Mouse (Mus musculus) lung, embryonic 14.5 days (tissue): ENCODE measurements around the gene Gm5108. TPM values are rescaled to one million over a fixed set of nuclear protein-coding genes. Genes with fewer than 3 reads are reported as not detected.

Experiments used
- ATAC-seq: fragments of 200-750 bp; cut with Nextera tagmentation; 2 replicates; pipeline ENCODE4 v1.8.0; 2017; ENCODE audit warnings: mild to moderate bottlenecking, moderate TSS enrichment, moderate library complexity; ENCODE audit not compliant: insufficient read depth
- DNase-seq: peaks from one replicate; pipeline ENCODE4 v3.0.0-alpha.2; 2015
- H3K27ac ChIP-seq: fragments of 300-500 bp; sonication (generic); 2 replicates; pipeline ENCODE4 v1.5.1; 2014; ENCODE audit warnings: low read depth, mild to moderate bottlenecking, moderate library complexity
- H3K27me3 ChIP-seq: fragments of 300-500 bp; sonication (generic); 2 replicates; pipeline ENCODE4 v1.6.1; 2014; ENCODE audit warnings: low read length, control low read depth; ENCODE audit not compliant: insufficient read depth
- H3K36me3 ChIP-seq: fragments of 300-500 bp; sonication (generic); 2 replicates; pipeline ENCODE4 v1.6.1; 2014; ENCODE audit warnings: control low read depth; ENCODE audit not compliant: insufficient read depth
- H3K4me1 ChIP-seq: fragments of 300-500 bp; sonication (generic); 2 replicates; pipeline ENCODE4 v1.6.1; 2014; ENCODE audit warnings: antibody characterized with exemption, control low read depth; ENCODE audit not compliant: insufficient read depth
- H3K4me2 ChIP-seq: fragments of 300-500 bp; sonication (generic); 2 replicates; pipeline ENCODE4 v1.6.1; 2014; ENCODE audit warnings: mild to moderate bottlenecking
- H3K4me3 ChIP-seq: fragments of 300-500 bp; sonication (generic); 2 replicates; pipeline ENCODE4 v1.5.1; 2014; ENCODE audit warnings: low read depth, low read length
- H3K9ac ChIP-seq: fragments of 300-500 bp; sonication (generic); 2 replicates; pipeline ENCODE4 v1.6.1; 2014
- H3K9me3 ChIP-seq: fragments of 300-500 bp; sonication (generic); 2 replicates; pipeline ENCODE4 v1.6.1; 2016; ENCODE audit warnings: low read depth, low read length, control low read depth
- CTCF ChIP-seq: IDR thresholded peaks from 2 replicates; pipeline ENCODE4 v1.5.1; 2016; ENCODE audit warnings: antibody characterized with exemption, low read depth
- WGBS: fragments of 180-500 bp; shearing (Covaris S2); extraction: QIAGEN DNeasy Blood & Tissue Kit; methylation state at CpG from one replicate; pipeline ENCODE4 v1.1.7; 2014; 5-methylcytosine and 5-hydroxymethylcytosine counted together
- polyA plus RNA-seq: library from polyadenylated mRNA; unstranded; fragments of >200 nt; fragmentation: Nextera tagmentation; extraction: Ambion mirVana; gene quantifications from 2 replicates; pipeline ENCODE4 v1.2.1, GENCODE M21; 2014

Gene Gm5108
- polyA plus RNA-seq, result not detected in 2 replicates

DNA sequence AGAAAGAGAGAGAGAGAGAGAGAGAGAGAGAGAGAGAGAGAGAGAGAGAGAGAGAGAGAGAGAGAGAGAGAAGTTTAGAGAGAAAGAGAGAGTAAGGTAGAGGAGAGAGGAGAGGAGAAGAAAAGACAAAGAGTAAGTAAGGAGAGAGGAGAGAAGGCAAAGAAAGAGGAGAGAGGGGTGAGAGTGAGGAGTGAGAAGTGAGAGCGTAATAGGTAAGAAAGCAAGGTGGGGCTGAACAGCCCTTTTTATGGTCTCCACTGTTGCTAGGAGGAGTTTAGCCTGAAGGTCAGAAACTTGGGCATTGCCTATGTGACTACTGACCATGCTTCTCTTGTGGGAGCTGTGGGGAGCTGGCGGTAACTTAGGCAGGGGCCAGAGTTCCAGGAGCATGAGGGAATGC, at the start of gene Gm5108:
TSS of gene Gm5108 (plus strand) at position 301 of the 400 bp plus-strand sequence.
- Histone ChIP-seq H3K4me3 (no peak within 1 kb of the TSS), H3K36me3 (no peaks in the 10 kb centered on the region), H3K4me1 (no peaks in the 10 kb centered on the region), H3K27ac (no peak within 1 kb of the TSS), H3K9me3 (no peaks in the 10 kb centered on the region), H3K4me2 (no peak within 1 kb of the TSS), H3K9ac (no peak within 1 kb of the TSS), H3K27me3 (no peaks in the 10 kb centered on the region)
- TF ChIP-seq CTCF, result no peak
- ATAC-seq (no peak), DNase-seq (no peak)
- 75% methylated on average over 2 of the region's 2 CpGs for WGBS

DNA sequence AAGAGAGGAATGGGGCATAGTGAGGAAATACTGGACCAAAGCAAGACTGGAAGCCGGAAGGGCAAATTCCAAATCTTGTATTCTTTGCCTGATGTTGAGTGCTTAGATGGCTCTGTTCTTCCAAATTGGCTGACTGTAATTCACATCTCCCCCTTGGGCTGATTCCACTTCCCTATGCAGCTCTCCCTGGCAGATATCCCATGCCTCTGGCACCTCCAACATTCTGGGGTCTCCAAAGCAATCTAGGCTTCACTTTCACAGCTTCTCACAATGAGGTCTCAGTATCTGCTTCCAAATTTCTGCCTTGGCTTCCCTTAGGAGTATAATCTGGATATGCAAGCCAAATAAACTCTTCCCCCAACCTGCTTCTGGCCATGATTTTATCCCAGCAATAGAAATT, 42.5 kb upstream of the Gm5108 start:
- Histone ChIP-seq H3K36me3 (no peaks in the 10 kb centered on the region), H3K9ac (no peak overlapping the region), H3K9me3 (no peaks in the 10 kb centered on the region), H3K4me1 (no peaks in the 10 kb centered on the region), H3K4me3 (no peak overlapping the region), H3K4me2 (no peak overlapping the region), H3K27ac (no peak overlapping the region), H3K27me3 (no peaks in the 10 kb centered on the region)
- DNase-seq, result no peak
- 95% methylated on average over 1 of the region's 1 CpGs for WGBS
- ATAC-seq, result no peak
- no peak for TF ChIP-seq CTCF

DNA sequence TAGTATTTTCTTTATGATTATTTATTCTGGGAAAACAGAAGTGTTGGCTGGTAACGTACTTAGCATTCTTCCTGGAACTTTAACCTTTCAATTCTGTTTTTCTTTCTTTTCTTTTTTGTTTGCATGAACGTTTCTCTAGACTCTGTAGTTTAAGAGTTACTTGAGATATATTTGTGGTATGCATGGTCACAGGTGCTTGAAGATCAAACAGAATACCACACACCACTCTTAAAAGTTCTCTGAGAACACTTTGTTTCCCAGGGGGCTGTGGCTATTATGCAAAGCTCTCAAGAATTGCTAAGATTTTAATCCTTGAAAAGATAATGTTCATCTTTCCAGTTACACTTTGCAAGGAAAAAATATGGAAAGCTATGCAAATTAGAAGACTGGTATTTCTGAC, 36.9 kb upstream of the Gm5108 start:
- no peaks in the 10 kb centered on the region for H3K4me1 ChIP-seq
- no peak overlapping the region for H3K4me2 ChIP-seq
- WGBS, result 48% methylated on average over 2 of the region's 2 CpGs
- TF ChIP-seq CTCF, result no peak
- no peaks in the 10 kb centered on the region for H3K9me3 ChIP-seq
- ATAC-seq (peak; percentile 75; the same call in 1 of the 2 replicates), DNase-seq (peak; percentile 49)
- H3K9ac ChIP-seq, result no peak overlapping the region
- no peak overlapping the region for H3K27ac ChIP-seq
- no peaks in the 10 kb centered on the region for H3K27me3 ChIP-seq
- no peaks in the 10 kb centered on the region for H3K36me3 ChIP-seq
- H3K4me3 ChIP-seq, result no peak overlapping the region

DNA sequence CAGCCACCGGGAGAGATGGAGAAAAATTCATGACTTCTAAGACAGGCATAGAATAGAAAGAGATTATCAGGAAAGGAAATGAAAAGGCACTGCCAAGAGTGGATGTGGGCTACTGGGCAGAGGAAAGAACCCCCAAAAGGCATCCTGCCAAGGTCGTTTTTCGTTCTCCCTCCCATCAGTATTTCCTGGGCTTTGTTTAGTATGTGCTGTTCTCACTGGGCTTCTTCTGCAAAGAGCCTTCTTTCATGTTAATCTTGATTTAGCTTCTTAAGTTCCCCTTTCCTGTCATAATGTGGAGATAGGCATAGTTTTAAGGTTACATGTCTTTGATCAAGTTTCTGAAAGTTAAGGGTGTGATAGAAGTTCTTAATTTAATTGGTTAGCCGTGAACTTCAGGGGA, 10.9 kb upstream of the Gm5108 start:
- no peak overlapping the region for H3K4me2 ChIP-seq
- no peaks in the 10 kb centered on the region for H3K27me3 ChIP-seq
- no peak for TF ChIP-seq CTCF
- H3K4me1 ChIP-seq, result 0 out of 2 replicates have a peak, but pooled peaks cover 4% of the 10 kb centered on the region
- WGBS, result 37% methylated on average over 4 of the region's 4 CpGs
- DNase-seq (no peak), ATAC-seq (no peak)
- no peak overlapping the region for H3K9ac ChIP-seq
- H3K4me3 ChIP-seq, result no peak overlapping the region
- H3K27ac ChIP-seq, result no peak overlapping the region
- no peaks in the 10 kb centered on the region; the same call in 1 of the 2 replicates for H3K9me3 ChIP-seq
- no peaks in the 10 kb centered on the region for H3K36me3 ChIP-seq

DNA sequence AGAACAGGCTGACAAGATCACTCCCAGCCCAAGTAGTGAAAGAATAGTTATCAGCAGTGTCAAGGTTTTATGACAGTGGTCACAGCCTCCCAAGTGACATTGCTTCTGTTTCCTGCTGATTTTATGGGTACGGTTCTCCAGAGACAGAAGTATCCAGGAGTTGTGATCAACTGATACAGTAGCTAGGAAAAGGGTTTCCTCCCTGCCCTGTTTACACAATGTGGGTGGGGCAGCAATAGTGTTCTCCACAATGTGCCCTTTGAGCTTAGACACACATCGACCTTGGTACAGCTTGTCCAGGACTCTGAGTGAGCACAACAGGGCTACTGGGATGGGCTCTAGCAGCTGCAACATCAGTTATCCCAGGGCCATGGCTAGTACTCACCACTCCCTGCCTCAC, 9.8 kb upstream of the Gm5108 start:
- no peak for TF ChIP-seq CTCF
- no peaks in the 10 kb centered on the region for H3K27me3 ChIP-seq
- no peak overlapping the region for H3K9ac ChIP-seq
- DNase-seq (no peak), ATAC-seq (no peak)
- H3K27ac ChIP-seq, result no peak overlapping the region
- H3K4me2 ChIP-seq, result no peak overlapping the region
- H3K4me3 ChIP-seq, result no peak overlapping the region
- 0 out of 2 replicates have a peak, but pooled peaks cover 4% of the 10 kb centered on the region for H3K4me1 ChIP-seq
- no peaks in the 10 kb centered on the region; the same call in 1 of the 2 replicates for H3K9me3 ChIP-seq
- 48% methylated on average over 2 of the region's 2 CpGs for WGBS
- H3K36me3 ChIP-seq, result no peaks in the 10 kb centered on the region

DNA sequence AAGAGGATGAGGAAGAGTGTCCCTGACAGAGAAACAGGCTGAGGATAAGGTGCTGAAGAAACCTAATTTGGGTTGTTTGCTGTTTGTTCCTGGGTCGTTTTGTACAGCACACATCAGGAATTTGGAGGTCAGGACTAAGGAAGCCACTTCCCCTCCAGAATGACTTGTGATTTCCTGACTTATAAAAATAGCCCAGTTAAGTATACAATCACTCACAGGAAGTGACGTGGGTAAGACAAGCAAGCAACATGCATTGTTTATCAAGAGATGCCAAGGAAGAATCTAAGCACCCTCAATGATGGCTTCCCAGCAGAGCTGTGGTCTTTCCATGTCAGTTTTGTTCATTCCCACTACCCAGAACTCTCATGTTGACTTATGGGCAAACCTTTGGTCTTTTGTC, 1.7 kb downstream of the Gm5108 start:
- 29% methylated on average over 2 of the region's 2 CpGs for WGBS
- Histone ChIP-seq H3K36me3 (no peaks in the 10 kb centered on the region), H3K4me2 (no peak overlapping the region), H3K4me1 (no peaks in the 10 kb centered on the region), H3K9ac (no peak overlapping the region), H3K27ac (no peak overlapping the region), H3K27me3 (no peaks in the 10 kb centered on the region), H3K4me3 (no peak overlapping the region), H3K9me3 (no peaks in the 10 kb centered on the region)
- DNase-seq, result peak; percentile 43
- TF ChIP-seq CTCF, result no peak
- no peak for ATAC-seq

DNA sequence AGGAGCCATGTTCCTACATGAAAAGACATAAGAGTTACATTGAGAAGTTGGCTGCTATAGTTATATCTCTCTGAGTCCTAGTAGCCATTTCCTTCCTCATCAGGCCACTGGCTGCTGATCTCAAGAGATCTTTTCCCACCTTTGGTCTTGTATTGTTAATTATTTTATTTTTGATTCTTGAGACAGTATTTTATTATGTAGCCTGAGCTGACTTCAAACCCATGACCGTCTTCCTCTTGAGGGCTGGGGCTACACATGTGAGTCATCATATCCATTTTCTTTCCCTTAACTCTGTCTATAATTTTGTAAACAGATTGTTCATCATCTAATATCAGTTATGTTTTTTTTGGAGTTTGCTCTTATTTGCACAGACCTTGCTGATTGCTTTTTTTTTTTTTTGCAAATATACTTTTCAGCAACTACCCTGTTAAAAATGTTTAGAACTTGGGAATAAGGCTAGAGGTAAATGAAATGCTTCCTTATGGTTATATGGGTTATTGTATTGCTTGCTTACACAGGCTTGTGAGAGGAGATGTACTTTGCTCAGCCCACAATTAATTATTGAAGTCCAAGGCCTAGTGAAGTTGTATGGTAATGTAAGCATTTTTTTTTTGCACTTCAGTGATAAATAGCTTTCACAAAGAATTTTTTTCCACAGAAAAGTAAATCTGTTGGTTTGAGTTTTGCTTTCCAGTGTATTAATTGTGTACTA, 2.8 kb downstream of the Gm5108 start:
- no peak for TF ChIP-seq CTCF
- ATAC-seq, result no peak

More for the DNA sequence above, 2.8 kb downstream of the Gm5108 start:
- Histone ChIP-seq H3K36me3 (no peaks in the 10 kb centered on the region), H3K4me3 (no peak overlapping the region), H3K27ac (no peak overlapping the region), H3K9me3 (no peaks in the 10 kb centered on the region), H3K4me1 (no peaks in the 10 kb centered on the region), H3K9ac (no peak overlapping the region), H3K4me2 (no peak overlapping the region), H3K27me3 (no peaks in the 10 kb centered on the region)
- WGBS, result 86% methylated on average over 1 of the region's 1 CpGs
- no peak for DNase-seq
